Comparison of ENCODE assay signal across 9 mouse cellular contexts in genomic region chr7:27404203-27404942, GRCm38 (mm10). TPM values are rescaled to one million over a fixed set of nuclear protein-coding genes. Genes with fewer than 3 reads are reported as not detected.
A peak's percentile ranks its signal among the peaks of the same experiment; 100 is the strongest.
DNase-seq lines count a peak whose midpoint lies in the region; ATAC-seq and TF ChIP-seq lines count a peak whose summit lies in the region.
"Had no signal": no experiment of that assay in that cellular context is flagged by ENCODE, and none has a peak within 500 bp of the region (broad histone marks: within the 10 kb centered on the region; RNA-seq: fewer than 3 reads in every experiment).

No protein-coding gene starts in this region.

- TF ChIP-seq CTCF in midbrain, postnatal 0 days (IDR thresholded peaks at IDR 0.05) = no peak
- no peak for TF ChIP-seq CTCF in gastrocnemius, adult 2 months (IDR thresholded peaks at IDR 0.05)

- H3K4me1 ChIP-seq in embryonic facial prominence, embryonic 12.5 days = peaks cover 8% of the 10 kb centered on the region; the same call in 1 of the 2 replicates
- H3K4me1 ChIP-seq in hindbrain, embryonic 12.5 days = peaks cover 18% of the 10 kb centered on the region
- H3K4me1 ChIP-seq in midbrain, postnatal 0 days (ENCODE audit: insufficient read depth, low read length) = 0 out of 2 replicates have a peak, but pooled peaks cover 2% of the 10 kb centered on the region

- DNase-seq in kidney, postnatal 4 days = peak; percentile 22 to 48
- no peak for DNase-seq in kidney, postnatal 14 days
- no peak for DNase-seq in midbrain, postnatal 0 days (ENCODE audit: low spot score)
- no peak for DNase-seq in left cerebral cortex, postnatal 25 days (ENCODE audit: low spot score in 2 of 2)
- DNase-seq in gastrocnemius, adult 2 months = no peak
- DNase-seq: cerebellum, adult 8-10 months; lung, postnatal 4 days had no signal

- peaks cover 97% of the 10 kb centered on the region for H3K27me3 ChIP-seq in embryonic facial prominence, embryonic 12.5 days
- H3K27me3 ChIP-seq in hindbrain, embryonic 12.5 days = peaks cover 97% of the 10 kb centered on the region
- H3K27me3 ChIP-seq in midbrain, postnatal 0 days (ENCODE audit: insufficient read depth, low read length) = peaks cover 46% of the 10 kb centered on the region

- no peak for ATAC-seq in embryonic facial prominence, embryonic 12.5 days (ENCODE audit: insufficient number of reproducible peaks, insufficient read depth, low FRiP score, low TSS enrichment)
- no peak for ATAC-seq in hindbrain, embryonic 12.5 days (ENCODE audit: low FRiP score)
- ATAC-seq in midbrain, postnatal 0 days (ENCODE audit: low FRiP score) = no peak

- 7% methylated on average over 81 of the region's 81 CpGs for WGBS in embryonic facial prominence, embryonic 12.5 days
- WGBS in hindbrain, embryonic 12.5 days = 7% methylated on average over 81 of the region's 81 CpGs
- WGBS in midbrain, postnatal 0 days = 22% methylated on average over 78 of the region's 81 CpGs

- no peaks in the 10 kb centered on the region for H3K36me3 ChIP-seq in embryonic facial prominence, embryonic 12.5 days
- H3K36me3 ChIP-seq in hindbrain, embryonic 12.5 days = no peaks in the 10 kb centered on the region
- peaks cover 33% of the 10 kb centered on the region for H3K36me3 ChIP-seq in midbrain, postnatal 0 days (ENCODE audit: insufficient read depth, low read length)

- H3K4me2 ChIP-seq in embryonic facial prominence, embryonic 12.5 days (replicated peaks) = peak overlapping the region; percentile 25
- H3K4me2 ChIP-seq in hindbrain, embryonic 12.5 days (replicated peaks) = peak overlapping the region; percentile 32; the same call in 1 of the 2 replicates
- H3K4me2 ChIP-seq in midbrain, postnatal 0 days (ENCODE audit: low read depth, low read length, poor library complexity, severe bottlenecking) = no peak overlapping the region

- H3K9me3 ChIP-seq in embryonic facial prominence, embryonic 12.5 days = peaks cover 15% of the 10 kb centered on the region; the same call in 1 of the 2 replicates
- peaks cover 6% of the 10 kb centered on the region; the same call in 1 of the 2 replicates for H3K9me3 ChIP-seq in hindbrain, embryonic 12.5 days (replicated peaks)
- H3K9me3 ChIP-seq in midbrain, postnatal 0 days (ENCODE audit: low read length) = no peaks in the 10 kb centered on the region

- H3K27ac ChIP-seq in embryonic facial prominence, embryonic 12.5 days = no peak overlapping the region
- no peak overlapping the region for H3K27ac ChIP-seq in hindbrain, embryonic 12.5 days
- no peak overlapping the region for H3K27ac ChIP-seq in midbrain, postnatal 0 days (ENCODE audit: low read depth, low read length)
- no peak overlapping the region for H3K27ac ChIP-seq in gastrocnemius, adult 2 months

- intact Hi-C loops in left cerebral cortex, postnatal 25 days (cut with DNase I) = no loop called here
- intact Hi-C loops in gastrocnemius, adult 2 months (cut with DNase I) = loop anchor here (5.0 kb wide), 1 partner anchor 67 kb away; the partner anchor contains the start of gene Ltbp4

- no peak overlapping the region for H3K9ac ChIP-seq in embryonic facial prominence, embryonic 12.5 days
- H3K9ac ChIP-seq in hindbrain, embryonic 12.5 days = no peak overlapping the region
- no peak overlapping the region for H3K9ac ChIP-seq in midbrain, postnatal 0 days (replicated peaks; ENCODE audit: low read length, poor library complexity, severe bottlenecking)

- peak overlapping the region; percentile 23; the same call in 1 of the 2 replicates for H3K4me3 ChIP-seq in embryonic facial prominence, embryonic 12.5 days
- peak overlapping the region; percentile 20 for H3K4me3 ChIP-seq in hindbrain, embryonic 12.5 days
- H3K4me3 ChIP-seq in midbrain, postnatal 0 days (ENCODE audit: low read depth, low read length) = peak overlapping the region; percentile 6; the same call in 1 of the 2 replicates
- no peak overlapping the region for H3K4me3 ChIP-seq in gastrocnemius, adult 2 months

RNA-seq across cellular contexts. Expression of gene Sptbn4, which starts 43.1 kb away (rescaled TPM):
- polyA plus RNA-seq in embryonic facial prominence, embryonic 12.5 days (2016; fragmentation: Nextera tagmentation; extraction: Ambion mirVana) = 0.27 and 0.51 TPM in 2 replicates
- polyA plus RNA-seq in hindbrain, embryonic 12.5 days (2016; fragmentation: Nextera tagmentation; extraction: Ambion mirVana) = 0.90 and 1.1 TPM in 2 replicates
- 27.1 and 36.3 TPM in 2 replicates for total RNA-seq in midbrain, postnatal 0 days (2014; rRNA removed)
- 3.4 and 4.0 TPM in 2 replicates for polyA plus RNA-seq in midbrain, postnatal 0 days (2015; fragmentation: Nextera tagmentation; extraction: Ambion mirVana)
- 100 to 1,000 TPM; 132 to 139 TPM for total RNA-seq in left cerebral cortex, postnatal 25 days (2021)
- total RNA-seq in gastrocnemius, adult 2 months (2021) = under 1 TPM in 1 of 2 experiments, not detected in 1; 0.03 TPM

RNA-seq across cellular contexts. Expression of gene Blvrb, which starts 43.4 kb away (rescaled TPM):
- 34.5 and 36.8 TPM in 2 replicates for polyA plus RNA-seq in embryonic facial prominence, embryonic 12.5 days (2016; fragmentation: Nextera tagmentation; extraction: Ambion mirVana)
- 26.6 and 27.3 TPM in 2 replicates for polyA plus RNA-seq in hindbrain, embryonic 12.5 days (2016; fragmentation: Nextera tagmentation; extraction: Ambion mirVana)
- 13.7 and 19.5 TPM in 2 replicates for total RNA-seq in midbrain, postnatal 0 days (2014; rRNA removed)
- polyA plus RNA-seq in midbrain, postnatal 0 days (2015; fragmentation: Nextera tagmentation; extraction: Ambion mirVana) = 15.9 and 18.3 TPM in 2 replicates
- 10 to 100 TPM; 12.0 to 15.9 TPM for total RNA-seq in left cerebral cortex, postnatal 25 days (2021)
- 10 to 100 TPM in 1 of 2 experiments, 1 to 10 TPM in 1; 8.9 to 15.8 TPM for total RNA-seq in gastrocnemius, adult 2 months (2021)

RNA-seq across cellular contexts. Expression of gene Gm20479, which starts 47.2 kb away (rescaled TPM):
- polyA plus RNA-seq in embryonic facial prominence, embryonic 12.5 days (2016; fragmentation: Nextera tagmentation; extraction: Ambion mirVana) = 0.58 and 0.94 TPM in 2 replicates
- 0.43 and 0.59 TPM in 2 replicates for polyA plus RNA-seq in hindbrain, embryonic 12.5 days (2016; fragmentation: Nextera tagmentation; extraction: Ambion mirVana)
- total RNA-seq in midbrain, postnatal 0 days (2014; rRNA removed) = not detected in 2 replicates
- polyA plus RNA-seq in midbrain, postnatal 0 days (2015; fragmentation: Nextera tagmentation; extraction: Ambion mirVana) = not detected in 2 replicates
- total RNA-seq in left cerebral cortex, postnatal 25 days (2021) = not detected
- total RNA-seq in gastrocnemius, adult 2 months (2021) = not detected

RNA-seq across cellular contexts. Expression of gene Shkbp1, which starts 48.6 kb away (rescaled TPM):
- 75.8 and 83.2 TPM in 2 replicates for polyA plus RNA-seq in embryonic facial prominence, embryonic 12.5 days (2016; fragmentation: Nextera tagmentation; extraction: Ambion mirVana)
- polyA plus RNA-seq in hindbrain, embryonic 12.5 days (2016; fragmentation: Nextera tagmentation; extraction: Ambion mirVana) = 72.4 and 76.2 TPM in 2 replicates
- 36.3 and 42.7 TPM in 2 replicates for total RNA-seq in midbrain, postnatal 0 days (2014; rRNA removed)
- polyA plus RNA-seq in midbrain, postnatal 0 days (2015; fragmentation: Nextera tagmentation; extraction: Ambion mirVana) = 24.1 and 25.1 TPM in 2 replicates
- total RNA-seq in left cerebral cortex, postnatal 25 days (2021) = 10 to 100 TPM; 21.7 to 31.2 TPM
- total RNA-seq in gastrocnemius, adult 2 months (2021) = 1 to 10 TPM; 2.3 to 2.8 TPM

Comparison
In these comparisons a context has a peak if more than half of its experiments do, and no peak if none do; other contexts are left out.
1. DNase-seq: peak in kidney, postnatal 4 days (2 of 2); none in kidney, postnatal 14 days (single experiment), midbrain, postnatal 0 days (single experiment), left cerebral cortex, postnatal 25 days (0 of 2) and gastrocnemius, adult 2 months (single experiment).
2. RNA of gene Sptbn4, which starts 43.1 kb away (total RNA-seq): 132 to 139 TPM in left cerebral cortex, postnatal 25 days and 27.1 to 36.3 TPM in midbrain, postnatal 0 days; 0.03 TPM in gastrocnemius, adult 2 months; every median in the first group is over 10 times any median in the second.